Mouse (Mus musculus): ENCODE measurements at regions not wholly inside any gene's neighbourhood (a gene's known extent, or its start where the extent isn't known, plus 50 kb on each side); places are given as distances from the start of the nearest gene placed in this dataset.
"Not testable (repeated sequence)": the region's sequence is repeated elsewhere in the genome, so short reads cannot be mapped to it uniquely, and the experiment has no call there.

GRCm38 (mm10) chr3:16751764-16752485, 745.7 kb upstream of the Gm5150 start:
- Histone ChIP-seq H3K4me1 (replicated peaks; ENCODE audit: control insufficient read depth, insufficient read depth, low read length) (no peaks in the 10 kb centered on the region), H3K4me2 (replicated peaks; ENCODE audit: low read depth, low read length) (no peak overlapping the region), H3K9ac (ENCODE audit: low read depth, low read length) (no peak overlapping the region), H3K4me3 (ENCODE audit: low read depth, low read length) (no peak overlapping the region), H3K27ac (ENCODE audit: low read depth, low read length) (no peak overlapping the region), H3K36me3 (ENCODE audit: control insufficient read depth, insufficient read depth, low read length) (no peaks in the 10 kb centered on the region), H3K27me3 (ENCODE audit: control insufficient read depth, insufficient read depth, low read length) (no peaks in the 10 kb centered on the region), H3K9me3 (ENCODE audit: control insufficient read depth, low read length) (no peaks in the 10 kb centered on the region)
- DNase-seq (ENCODE audit: low spot score) (no peak), ATAC-seq (ENCODE audit: low FRiP score) (no peak)
- WGBS: 81% methylated on average over 7 of the region's 7 CpGs

DNA sequence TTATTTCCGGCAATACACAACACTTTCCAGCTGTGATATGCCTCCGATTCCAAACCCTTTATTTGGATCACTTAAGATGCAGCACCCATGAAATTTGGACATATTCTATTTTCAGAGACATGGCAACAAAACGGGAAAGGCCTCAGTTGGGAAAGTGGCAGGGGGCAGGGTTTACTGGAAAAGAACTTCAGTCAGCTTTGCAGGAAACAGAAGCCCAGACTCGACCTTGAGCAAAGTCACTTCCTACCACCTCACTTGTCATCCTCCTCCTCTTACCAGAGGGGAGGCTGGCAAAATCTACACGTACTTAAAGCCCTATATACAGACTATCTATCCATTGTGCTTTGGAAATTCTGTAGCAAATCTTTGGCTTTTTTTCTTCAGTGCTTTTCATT, 727.7 kb upstream of the Gm5150 start:
- ATAC-seq (ENCODE audit: low FRiP score) (no peak), DNase-seq (ENCODE audit: low spot score) (no peak)
- H3K27me3 ChIP-seq (ENCODE audit: control insufficient read depth, insufficient read depth, low read length): no peaks in the 10 kb centered on the region
- no peaks in the 10 kb centered on the region for H3K4me1 ChIP-seq (replicated peaks; ENCODE audit: control insufficient read depth, insufficient read depth, low read length)
- H3K36me3 ChIP-seq (ENCODE audit: control insufficient read depth, insufficient read depth, low read length): no peaks in the 10 kb centered on the region
- no peak overlapping the region for H3K9ac ChIP-seq (ENCODE audit: low read depth, low read length)
- H3K9me3 ChIP-seq (ENCODE audit: control insufficient read depth, low read length): no peaks in the 10 kb centered on the region
- WGBS: 55% methylated on average over 5 of the region's 5 CpGs
- no peak overlapping the region for H3K27ac ChIP-seq (ENCODE audit: low read depth, low read length)
- H3K4me2 ChIP-seq (replicated peaks; ENCODE audit: low read depth, low read length): no peak overlapping the region
- no peak overlapping the region for H3K4me3 ChIP-seq (ENCODE audit: low read depth, low read length)

- no peak overlapping the region for H3K4me3 ChIP-seq (ENCODE audit: low read depth, low read length)
- peak; percentile 3 for DNase-seq (ENCODE audit: low spot score)
Observed at GRCm38 (mm10) chr3:16733295-16733935, 727.2 kb upstream of the Gm5150 start.

GRCm38 (mm10) chr3:16724371-16725100, 718.3 kb upstream of the Gm5150 start:
- H3K9me3 ChIP-seq (ENCODE audit: control insufficient read depth, low read length); H3K9ac ChIP-seq (ENCODE audit: low read depth, low read length); H3K4me1 ChIP-seq (replicated peaks; ENCODE audit: control insufficient read depth, insufficient read depth, low read length); H3K27ac ChIP-seq (ENCODE audit: low read depth, low read length); H3K36me3 ChIP-seq (ENCODE audit: control insufficient read depth, insufficient read depth, low read length); H3K4me3 ChIP-seq (ENCODE audit: low read depth, low read length); H3K27me3 ChIP-seq (ENCODE audit: control insufficient read depth, insufficient read depth, low read length); DNase-seq (ENCODE audit: low spot score); ATAC-seq (ENCODE audit: low FRiP score); H3K4me2 ChIP-seq (replicated peaks; ENCODE audit: low read depth, low read length): not testable (repeated sequence)
- WGBS: 86% methylated on average over 6 of the region's 6 CpGs

More at GRCm38 (mm10) chr3:16733295-16733935, 727.2 kb upstream of the Gm5150 start:
- WGBS: 65% methylated on average over 2 of the region's 2 CpGs
- Histone ChIP-seq H3K4me1 (replicated peaks; ENCODE audit: control insufficient read depth, insufficient read depth, low read length) (no peaks in the 10 kb centered on the region), H3K27me3 (ENCODE audit: control insufficient read depth, insufficient read depth, low read length) (no peaks in the 10 kb centered on the region), H3K4me2 (replicated peaks; ENCODE audit: low read depth, low read length) (no peak overlapping the region), H3K27ac (ENCODE audit: low read depth, low read length) (no peak overlapping the region), H3K9ac (ENCODE audit: low read depth, low read length) (no peak overlapping the region), H3K9me3 (ENCODE audit: control insufficient read depth, low read length) (no peaks in the 10 kb centered on the region), H3K36me3 (ENCODE audit: control insufficient read depth, insufficient read depth, low read length) (no peaks in the 10 kb centered on the region)
- ATAC-seq (ENCODE audit: low FRiP score): peak; percentile 86

- WGBS: 86% methylated on average over 1 of the region's 1 CpGs
- ATAC-seq (ENCODE audit: low FRiP score) (no peak), DNase-seq (ENCODE audit: low spot score) (no peak)
- Histone ChIP-seq H3K4me1 (replicated peaks; ENCODE audit: control insufficient read depth, insufficient read depth, low read length) (no peaks in the 10 kb centered on the region), H3K27ac (ENCODE audit: low read depth, low read length) (no peak overlapping the region), H3K36me3 (ENCODE audit: control insufficient read depth, insufficient read depth, low read length) (no peaks in the 10 kb centered on the region), H3K4me3 (ENCODE audit: low read depth, low read length) (no peak overlapping the region), H3K27me3 (ENCODE audit: control insufficient read depth, insufficient read depth, low read length) (no peaks in the 10 kb centered on the region), H3K4me2 (replicated peaks; ENCODE audit: low read depth, low read length) (no peak overlapping the region), H3K9ac (ENCODE audit: low read depth, low read length) (no peak overlapping the region), H3K9me3 (ENCODE audit: control insufficient read depth, low read length) (no peaks in the 10 kb centered on the region)
Observed at GRCm38 (mm10) chr3:16723631-16724030, 717.4 kb upstream of the Gm5150 start.

GRCm38 (mm10) chr3:16690955-16691354, 684.7 kb upstream of the Gm5150 start:
- no peaks in the 10 kb centered on the region for H3K27me3 ChIP-seq (ENCODE audit: control insufficient read depth, insufficient read depth, low read length)
- H3K4me2 ChIP-seq (replicated peaks; ENCODE audit: low read depth, low read length): no peak overlapping the region
- no peak overlapping the region for H3K27ac ChIP-seq (ENCODE audit: low read depth, low read length)
- no peaks in the 10 kb centered on the region for H3K36me3 ChIP-seq (ENCODE audit: control insufficient read depth, insufficient read depth, low read length)
- DNase-seq (ENCODE audit: low spot score): no peak
- H3K4me1 ChIP-seq (replicated peaks; ENCODE audit: control insufficient read depth, insufficient read depth, low read length): no peaks in the 10 kb centered on the region
- no peak overlapping the region for H3K9ac ChIP-seq (ENCODE audit: low read depth, low read length)
- WGBS: 55% methylated on average over 1 of the region's 1 CpGs
- no peak for ATAC-seq (ENCODE audit: low FRiP score)
- no peaks in the 10 kb centered on the region for H3K9me3 ChIP-seq (ENCODE audit: control insufficient read depth, low read length)
- no peak overlapping the region for H3K4me3 ChIP-seq (ENCODE audit: low read depth, low read length)

GRCm38 (mm10) chr3:16688973-16689372, 682.7 kb upstream of the Gm5150 start:
- Histone ChIP-seq H3K36me3 (ENCODE audit: control insufficient read depth, insufficient read depth, low read length) (no peaks in the 10 kb centered on the region), H3K4me2 (replicated peaks; ENCODE audit: low read depth, low read length) (no peak overlapping the region), H3K9me3 (ENCODE audit: control insufficient read depth, low read length) (no peaks in the 10 kb centered on the region), H3K27me3 (ENCODE audit: control insufficient read depth, insufficient read depth, low read length) (no peaks in the 10 kb centered on the region), H3K4me1 (replicated peaks; ENCODE audit: control insufficient read depth, insufficient read depth, low read length) (no peaks in the 10 kb centered on the region), H3K9ac (ENCODE audit: low read depth, low read length) (no peak overlapping the region), H3K27ac (ENCODE audit: low read depth, low read length) (no peak overlapping the region), H3K4me3 (ENCODE audit: low read depth, low read length) (no peak overlapping the region)
- WGBS: 81% methylated on average over 1 of the region's 1 CpGs
- no peak for DNase-seq (ENCODE audit: low spot score)
- ATAC-seq (ENCODE audit: low FRiP score): no peak

DNA sequence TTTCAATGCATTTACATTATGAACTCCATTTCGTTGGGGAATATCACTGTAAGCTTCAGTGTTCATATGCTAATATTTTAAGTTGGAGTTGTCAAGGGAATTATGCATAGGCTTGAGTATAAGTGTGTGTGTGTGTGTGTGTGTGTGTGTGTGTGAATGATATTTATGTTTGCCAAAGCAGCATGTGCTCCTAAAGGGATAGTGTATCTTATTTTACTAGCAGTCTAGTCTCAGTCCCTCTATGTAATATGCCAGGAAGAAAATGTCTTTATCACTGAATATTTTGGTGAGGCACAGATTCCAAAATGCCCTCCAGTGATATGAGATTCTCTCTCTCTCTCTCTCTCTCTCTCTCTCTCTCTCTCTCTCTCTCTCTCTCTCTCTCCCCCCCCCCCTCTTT, 651.3 kb upstream of the Gm5150 start:
- Histone ChIP-seq H3K4me3 (ENCODE audit: low read depth, low read length) (no peak overlapping the region), H3K4me1 (replicated peaks; ENCODE audit: control insufficient read depth, insufficient read depth, low read length) (no peaks in the 10 kb centered on the region), H3K9ac (ENCODE audit: low read depth, low read length) (no peak overlapping the region), H3K4me2 (replicated peaks; ENCODE audit: low read depth, low read length) (no peak overlapping the region), H3K9me3 (ENCODE audit: control insufficient read depth, low read length) (no peaks in the 10 kb centered on the region), H3K27ac (ENCODE audit: low read depth, low read length) (no peak overlapping the region), H3K36me3 (ENCODE audit: control insufficient read depth, insufficient read depth, low read length) (no peaks in the 10 kb centered on the region), H3K27me3 (ENCODE audit: control insufficient read depth, insufficient read depth, low read length) (no peaks in the 10 kb centered on the region)
- 84% methylated on average over 1 of the region's 1 CpGs for WGBS
- DNase-seq (ENCODE audit: low spot score) (no peak), ATAC-seq (ENCODE audit: low FRiP score) (no peak)
